Mouse (Mus musculus) embryonic fibroblast, embryonic 13.5 days (primary cell): ENCODE results near the gene Prep. TPM values are rescaled to one million over a fixed set of nuclear protein-coding genes. Genes with fewer than 3 reads are reported as not detected.
"Not testable (repeated sequence)": the region's sequence is repeated elsewhere in the genome, so short reads cannot be mapped to it uniquely, and the experiment has no call there.

Experiments
- H3K27ac ChIP-seq: 2 replicates; pipeline ENCODE4 v1.5.1; 2012; ENCODE audit warnings: low read length, control low read depth, inconsistent platforms; ENCODE audit not compliant: insufficient read depth
- H3K4me1 ChIP-seq: 2 replicates; pipeline ENCODE4 v1.6.1; 2011; ENCODE audit warnings: low read length; ENCODE audit not compliant: control insufficient read depth, insufficient read depth
- H3K4me3 ChIP-seq: 2 replicates; pipeline ENCODE4 v1.5.1; 2011; ENCODE audit warnings: mild to moderate bottlenecking, control low read depth, low read length; ENCODE audit not compliant: insufficient read depth
- CTCF ChIP-seq: IDR thresholded peaks from 2 replicates; pipeline ENCODE4 v1.5.1; 2011; ENCODE audit warnings: mild to moderate bottlenecking, control low read depth, low read length, moderate library complexity, borderline replicate concordance; ENCODE audit not compliant: insufficient read depth
- POLR2A ChIP-seq: IDR thresholded peaks from 2 replicates; pipeline ENCODE4 v1.6.1; 2011; ENCODE audit warnings: low read depth, mild to moderate bottlenecking, control low read depth, low read length, moderate library complexity
- polyA plus RNA-seq: library from polyadenylated mRNA; stranded (reverse); fragments of >200 nt; gene quantifications from 2 replicates; pipeline ENCODE4 v1.2.4, GENCODE M21; 2011; ENCODE audit warnings: low read depth; ENCODE audit not compliant: missing spikeins, insufficient read length

Gene Prep
- polyA plus RNA-seq, 1 experiment: 25.0 TPM

DNA sequence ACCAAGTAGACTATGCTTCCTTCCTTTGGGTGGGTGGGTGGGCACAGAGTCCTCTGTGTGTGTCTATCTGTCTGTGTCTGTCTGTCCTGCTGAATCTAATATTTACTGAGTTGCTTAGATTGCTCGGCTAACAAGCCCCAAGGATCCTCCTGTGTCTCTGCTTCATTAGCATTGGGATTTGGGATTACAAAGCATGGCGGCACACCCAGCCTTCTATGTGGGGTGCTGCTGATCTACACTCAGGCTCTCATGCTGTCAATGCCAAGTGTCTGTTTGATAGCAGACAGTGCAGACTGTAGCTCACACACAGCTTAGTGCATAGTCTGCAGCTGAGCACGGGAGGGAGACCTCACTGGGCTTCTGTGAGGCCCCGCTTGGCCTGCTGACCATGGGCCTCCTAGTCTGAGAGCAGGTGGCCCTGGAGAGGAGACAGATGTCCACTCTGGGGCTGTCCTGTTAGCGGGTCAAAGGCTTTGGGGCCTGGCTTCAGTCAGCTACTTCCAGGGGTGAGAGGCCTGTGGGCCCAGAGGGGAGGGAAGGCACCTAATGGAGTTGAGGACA lies 8.6 kb downstream of the Prep start:
- no peak for TF ChIP-seq POLR2A
- TF ChIP-seq CTCF: no peak
- no peak overlapping the region for H3K27ac ChIP-seq

DNA sequence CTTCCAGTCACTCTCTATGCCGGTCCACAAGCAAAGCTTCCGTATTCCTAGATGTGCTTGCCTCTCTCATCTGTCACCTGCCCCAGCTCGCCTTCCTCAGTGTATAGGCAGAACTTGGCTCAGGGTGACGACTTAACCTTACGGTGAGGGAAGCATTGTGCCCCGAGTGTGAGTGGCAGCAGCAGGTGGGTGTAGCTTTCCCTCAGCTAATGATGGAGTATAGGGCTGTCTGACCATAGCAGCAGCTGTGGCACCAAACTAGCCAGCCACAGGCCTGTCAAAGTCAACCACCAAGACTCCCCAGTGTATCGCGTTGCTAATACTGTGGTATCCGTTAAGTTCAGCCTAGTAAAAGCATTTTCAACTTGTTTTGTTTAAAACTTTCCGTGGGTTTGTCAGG lies 9.6 kb downstream of the Prep start:
- Histone ChIP-seq H3K27ac (no peak overlapping the region), H3K4me1 (no peaks in the 10 kb centered on the region), H3K4me3 (no peak overlapping the region)
- no peak for TF ChIP-seq POLR2A
- TF ChIP-seq CTCF: no peak

More for the DNA sequence above, 8.6 kb downstream of the Prep start:
- H3K4me3 ChIP-seq: no peak overlapping the region
- H3K4me1 ChIP-seq: no peaks in the 10 kb centered on the region

DNA sequence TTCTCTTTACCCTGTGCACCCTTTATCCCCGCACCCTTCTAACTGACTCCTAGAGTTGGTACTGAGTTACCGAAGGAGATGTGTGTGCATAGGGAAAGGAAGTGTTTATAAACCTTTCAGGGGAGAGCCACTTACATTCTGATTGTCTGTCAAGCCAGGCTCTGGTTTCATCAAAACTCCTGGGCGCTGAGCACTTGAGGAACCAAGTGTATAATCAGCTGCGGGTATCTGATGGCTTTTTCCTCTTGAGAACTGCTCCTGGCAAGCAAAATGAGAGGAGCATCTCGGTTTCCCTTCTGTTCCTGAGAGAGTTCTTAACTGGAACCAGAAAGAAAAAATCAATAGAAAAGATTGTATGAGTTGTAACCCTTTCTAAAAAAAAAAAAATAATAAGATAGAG lies 10.3 kb downstream of the Prep start:
- no peaks in the 10 kb centered on the region for H3K4me1 ChIP-seq
- TF ChIP-seq POLR2A (no peak), CTCF (no peak)
- H3K27ac ChIP-seq: no peak overlapping the region
- no peak overlapping the region for H3K4me3 ChIP-seq

DNA sequence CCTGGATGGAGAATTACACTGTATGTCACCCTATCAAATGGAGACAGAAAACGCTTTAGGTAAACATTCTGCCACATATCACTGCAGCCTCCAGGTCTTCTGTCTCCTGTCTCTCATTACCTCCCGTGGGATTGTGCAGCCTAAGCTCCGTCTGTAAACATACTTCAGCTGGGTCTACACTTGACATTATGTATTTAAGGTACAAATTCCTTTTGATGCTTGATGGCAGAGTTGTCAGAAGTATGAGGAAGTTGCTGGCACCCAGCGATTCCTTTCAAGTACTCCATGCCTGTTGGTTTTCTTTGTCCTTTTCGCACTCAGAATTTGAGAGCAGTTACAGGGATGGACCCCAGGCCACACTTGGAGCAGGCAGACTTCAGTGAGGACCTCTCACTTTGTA lies 12.8 kb downstream of the Prep start:
- Histone ChIP-seq H3K4me1 (peaks cover 3% of the 10 kb centered on the region; the same call in 1 of the 2 replicates), H3K27ac (no peak overlapping the region), H3K4me3 (no peak overlapping the region)
- no peak for TF ChIP-seq CTCF
- TF ChIP-seq POLR2A: no peak

DNA sequence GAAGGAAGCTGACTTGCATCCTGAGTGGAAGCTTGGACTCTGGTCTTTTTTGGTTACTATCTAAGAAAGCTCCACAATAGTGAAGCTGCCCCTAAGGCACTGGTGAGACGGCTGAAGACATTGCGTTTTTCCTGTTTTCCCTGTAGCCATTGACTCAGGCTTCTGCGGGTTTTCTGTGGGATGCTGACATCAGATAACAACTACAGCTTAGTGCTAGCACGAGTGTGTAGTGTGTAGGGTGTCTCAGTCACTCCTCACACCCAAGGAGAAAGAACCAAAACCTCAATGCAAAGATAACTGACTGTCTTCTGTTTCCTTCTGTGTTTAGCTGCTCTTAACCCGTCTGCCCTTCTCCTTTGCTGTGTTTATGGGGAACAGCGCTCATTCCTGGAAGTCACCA lies 13.5 kb downstream of the Prep start:
- no peak overlapping the region for H3K27ac ChIP-seq
- TF ChIP-seq CTCF (no peak), POLR2A (no peak)
- no peak overlapping the region for H3K4me3 ChIP-seq
- peaks cover 6% of the 10 kb centered on the region for H3K4me1 ChIP-seq

DNA sequence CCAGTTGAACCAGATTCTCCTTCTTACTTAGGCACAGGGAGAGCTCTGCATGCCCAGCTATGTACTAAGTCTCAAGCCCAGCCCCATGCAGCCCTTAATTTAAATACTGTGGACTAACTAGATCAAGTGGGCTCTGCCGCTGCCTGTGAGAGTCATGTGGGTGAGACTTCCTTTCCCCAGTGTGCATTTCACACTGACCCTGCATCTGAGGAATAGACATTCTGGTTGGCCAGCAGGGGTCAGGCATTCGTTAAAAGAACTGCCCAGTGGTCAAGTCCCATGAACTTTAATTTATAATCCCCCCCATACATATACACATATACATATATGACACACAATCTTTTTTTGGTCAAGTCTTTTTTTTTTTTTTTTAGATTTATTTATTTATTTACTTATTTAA lies 15.7 kb downstream of the Prep start:
- Histone ChIP-seq H3K27ac (no peak overlapping the region), H3K4me1 (peaks cover 6% of the 10 kb centered on the region), H3K4me3 (no peak overlapping the region)
- TF ChIP-seq POLR2A: no peak
- TF ChIP-seq CTCF: no peak

DNA sequence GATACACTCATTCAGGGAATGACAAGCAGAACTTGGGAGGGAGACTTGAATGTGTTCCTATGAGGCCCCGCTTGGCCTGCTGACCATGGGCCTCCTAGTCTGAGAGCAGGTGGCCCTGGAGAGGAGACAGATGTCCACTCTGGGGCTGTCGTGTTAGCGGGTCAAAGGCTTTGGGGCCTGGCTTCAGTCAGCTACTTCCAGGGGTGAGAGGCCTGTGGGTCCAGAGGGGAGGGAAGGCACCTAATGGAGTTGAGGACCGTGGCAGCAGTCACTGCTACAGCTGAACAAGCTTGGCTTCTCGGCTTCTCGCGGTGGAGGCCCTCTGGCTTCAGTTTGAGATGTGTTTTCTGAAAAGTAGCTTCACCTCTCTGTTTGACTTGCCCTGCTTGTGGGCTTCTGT lies 17.0 kb downstream of the Prep start:
- H3K27ac ChIP-seq, H3K4me3 ChIP-seq, H3K4me1 ChIP-seq: not testable (repeated sequence)

DNA sequence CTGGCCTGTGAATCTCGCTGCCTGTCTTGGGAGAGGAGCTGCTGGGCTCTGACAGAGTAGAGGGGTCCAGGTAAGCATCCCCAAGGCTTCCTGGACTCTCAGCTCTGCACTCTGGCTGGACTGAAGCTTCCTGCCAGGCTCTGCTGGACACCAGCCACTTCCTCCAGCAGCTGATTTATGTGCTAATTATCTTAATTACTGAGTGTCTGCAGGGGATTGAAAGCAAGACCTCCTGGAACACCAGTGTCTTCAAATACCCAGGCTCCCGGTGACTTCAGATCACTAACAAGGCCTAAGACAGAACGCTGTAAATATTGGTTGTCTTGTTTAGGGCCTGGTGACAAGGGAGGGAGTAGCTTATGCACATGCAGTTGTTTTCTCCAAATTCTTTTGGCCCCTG lies 17.5 kb downstream of the Prep start:
- peaks cover 6% of the 10 kb centered on the region for H3K4me1 ChIP-seq
- H3K27ac ChIP-seq: no peak overlapping the region
- no peak overlapping the region for H3K4me3 ChIP-seq
- TF ChIP-seq POLR2A: no peak
- no peak for TF ChIP-seq CTCF

DNA sequence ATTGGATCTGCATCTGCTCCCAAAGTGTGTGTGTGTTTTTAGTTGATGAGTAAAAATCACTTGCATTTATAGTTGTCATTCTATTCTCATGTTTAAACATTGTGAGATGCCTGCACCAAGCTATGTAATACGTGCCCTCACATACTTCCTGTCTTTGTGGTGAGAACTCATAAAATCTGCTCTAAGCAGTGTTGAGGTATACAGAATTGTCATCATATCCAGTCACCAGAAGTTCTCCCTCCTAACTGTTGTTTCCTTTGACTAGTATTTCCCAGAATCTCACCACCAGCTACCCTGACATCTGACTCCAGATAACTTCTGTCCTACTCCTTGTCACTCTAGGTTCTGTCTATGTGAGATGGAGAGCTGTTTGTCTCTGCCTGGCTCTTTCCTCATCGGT lies 18.3 kb downstream of the Prep start:
- Histone ChIP-seq H3K4me1 (peaks cover 6% of the 10 kb centered on the region), H3K4me3 (no peak overlapping the region), H3K27ac (no peak overlapping the region)
- TF ChIP-seq POLR2A: no peak
- no peak for TF ChIP-seq CTCF

DNA sequence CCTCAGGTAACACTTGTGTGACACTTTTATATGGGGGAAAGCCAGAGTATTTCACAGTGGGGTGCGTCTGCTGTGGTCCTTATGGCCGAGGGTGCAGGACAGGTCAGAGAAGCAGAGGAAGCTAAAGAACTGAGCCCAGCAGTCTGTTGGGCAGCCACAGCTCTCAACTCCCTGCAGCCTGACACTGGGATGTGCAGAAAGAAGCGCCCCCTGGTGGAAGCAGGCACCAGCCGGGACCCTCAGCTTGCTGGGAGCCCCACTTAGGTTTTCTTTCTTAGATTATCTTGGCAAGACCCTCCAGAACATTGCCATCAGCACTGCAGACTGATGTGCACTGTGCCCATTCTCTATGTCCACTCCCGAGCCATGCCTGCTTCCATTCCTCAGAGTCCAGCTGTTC lies 19.6 kb downstream of the Prep start:
- H3K27ac ChIP-seq: no peak overlapping the region
- TF ChIP-seq POLR2A (no peak), CTCF (no peak)
- peaks cover 6% of the 10 kb centered on the region for H3K4me1 ChIP-seq
- no peak overlapping the region for H3K4me3 ChIP-seq

DNA sequence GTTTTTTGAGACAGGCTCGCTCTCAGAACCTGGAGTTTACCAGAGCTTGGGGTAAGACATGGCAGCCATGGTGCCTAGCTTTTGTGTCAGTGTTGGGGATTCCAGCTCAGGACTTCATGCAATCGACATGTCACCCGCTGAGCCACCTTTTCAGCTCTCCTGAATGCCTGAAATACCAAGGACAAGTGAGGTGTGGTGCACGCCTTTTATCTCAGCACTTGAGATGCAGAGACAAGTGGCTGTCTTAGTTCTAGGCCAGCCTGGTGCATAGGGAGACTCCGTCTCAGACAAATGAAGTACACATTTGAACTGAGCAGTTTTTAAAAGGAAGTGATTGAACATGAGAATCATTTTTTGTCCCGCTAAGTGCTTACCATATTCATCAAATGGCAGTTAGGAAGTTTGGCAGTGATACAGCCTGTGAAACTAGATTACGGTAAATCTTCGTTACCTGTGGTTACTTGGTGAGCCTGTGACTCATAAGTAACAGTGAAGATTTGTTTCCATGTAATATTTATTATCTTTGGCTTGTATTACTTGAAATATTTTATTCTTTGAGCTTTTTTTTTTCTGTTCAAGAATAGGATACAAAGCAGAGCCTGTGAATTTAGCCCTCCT lies 24.6 kb downstream of the Prep start:
- Histone ChIP-seq H3K4me3 (no peak overlapping the region), H3K4me1 (no peaks in the 10 kb centered on the region; the same call in 1 of the 2 replicates), H3K27ac (no peak overlapping the region)
- no peak for TF ChIP-seq CTCF
- TF ChIP-seq POLR2A: no peak
